Mouse (Mus musculus): Measurements from ENCODE around the gene Itgal. TPM values are rescaled to one million over a fixed set of nuclear protein-coding genes. Genes with fewer than 3 reads are reported as not detected.
A peak's percentile ranks its signal among the peaks of the same experiment; 100 is the strongest.

The Itgal gene
- polyA plus RNA-seq, 1 experiment, result 12.5 TPM

- TF ChIP-seq CTCF (IDR thresholded peaks at IDR 0.05; ENCODE audit: extremely low read depth, insufficient read length, insufficient replicate concordance, low read depth, low read length) (no peak), POLR2A (IDR thresholded peaks at IDR 0.05; ENCODE audit: low read depth, low read length) (no peak)
- Histone ChIP-seq H3K27ac (ENCODE audit: insufficient read depth, low read depth, low read length) (no peak overlapping the region), H3K4me1 (ENCODE audit: control insufficient read depth, insufficient read depth, insufficient read length, low read length) (peaks cover 9% of the 10 kb centered on the region; the same call in 1 of the 2 replicates), H3K4me3 (ENCODE audit: low read depth, low read length) (no peak overlapping the region), H3K27me3 (ENCODE audit: control insufficient read depth, insufficient read depth, low read length) (no peaks in the 10 kb centered on the region), H3K36me3 (ENCODE audit: control insufficient read depth, insufficient read depth, low read length) (no peaks in the 10 kb centered on the region)
- WGBS, result 85% methylated on average over 5 of the region's 5 CpGs
Measured at GRCm38 (mm10) chr7:127256518-127256917, 39.5 kb upstream of the Itgal start.

DNA sequence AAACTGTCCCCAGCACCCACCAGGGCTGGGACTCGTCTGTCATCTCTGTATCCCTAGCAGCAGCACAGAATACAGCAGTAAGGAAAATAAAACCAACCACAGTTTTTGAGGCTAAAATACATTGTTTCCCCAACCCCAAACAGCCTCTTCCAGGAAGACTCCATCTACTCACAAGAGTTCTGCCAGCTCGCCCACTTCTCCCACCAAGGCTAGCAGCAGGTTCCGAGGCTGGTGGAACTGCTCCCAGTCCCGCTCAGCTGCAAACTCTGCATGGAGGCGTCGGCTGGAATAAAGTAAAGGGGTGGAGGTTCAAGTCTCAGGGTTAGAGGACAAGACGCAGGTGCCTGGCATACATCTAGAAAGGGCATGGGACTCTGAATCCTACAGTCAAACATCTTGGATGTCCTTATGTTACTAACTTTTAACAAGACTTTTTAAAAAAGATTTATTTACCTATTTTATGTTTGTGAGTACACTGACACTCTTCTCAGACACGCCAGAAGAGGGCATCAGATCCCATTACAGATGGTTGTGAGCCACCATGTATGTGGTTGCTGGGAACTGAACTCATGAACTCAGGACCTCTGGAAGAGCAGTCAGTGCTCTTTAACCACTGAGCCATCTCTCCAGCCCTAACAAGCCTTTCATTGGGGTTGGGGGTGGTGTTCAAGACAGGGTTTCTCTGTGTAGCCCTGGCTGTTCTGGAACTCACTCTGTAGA, 36.7 kb upstream of the Itgal start:
- no peak overlapping the region for H3K27ac ChIP-seq (ENCODE audit: insufficient read depth, low read depth, low read length)
- H3K4me1 ChIP-seq (ENCODE audit: control insufficient read depth, insufficient read depth, insufficient read length, low read length), result peaks cover 9% of the 10 kb centered on the region; the same call in 1 of the 2 replicates
- WGBS, result 52% methylated on average over 8 of the region's 8 CpGs
- 0 out of 2 replicates have a peak overlapping the region, but pooled peaks have one; percentile 97 for H3K4me3 ChIP-seq (ENCODE audit: low read depth, low read length)
- H3K27me3 ChIP-seq (ENCODE audit: control insufficient read depth, insufficient read depth, low read length), result no peaks in the 10 kb centered on the region
- no peak for TF ChIP-seq POLR2A (IDR thresholded peaks at IDR 0.05; ENCODE audit: low read depth, low read length)
- TF ChIP-seq CTCF (IDR thresholded peaks at IDR 0.05; ENCODE audit: extremely low read depth, insufficient read length, insufficient replicate concordance, low read depth, low read length), result no peak
- H3K36me3 ChIP-seq (ENCODE audit: control insufficient read depth, insufficient read depth, low read length), result no peaks in the 10 kb centered on the region

- no peaks in the 10 kb centered on the region for H3K27me3 ChIP-seq (ENCODE audit: control insufficient read depth, insufficient read depth, low read length)
- no peaks in the 10 kb centered on the region for H3K36me3 ChIP-seq (ENCODE audit: control insufficient read depth, insufficient read depth, low read length)
- H3K4me1 ChIP-seq (ENCODE audit: control insufficient read depth, insufficient read depth, insufficient read length, low read length), result peaks cover 9% of the 10 kb centered on the region; the same call in 1 of the 2 replicates
- under 1% methylated on average over 50 of the region's 50 CpGs for WGBS
- H3K4me3 ChIP-seq (ENCODE audit: low read depth, low read length), result peak within 1 kb of the TSS; percentile 97
- peak within 1 kb of the TSS; percentile 12; the same call in 1 of the 2 replicates for H3K27ac ChIP-seq (ENCODE audit: insufficient read depth, low read depth, low read length)
- peak; percentile 91 for TF ChIP-seq CTCF (IDR thresholded peaks at IDR 0.05; ENCODE audit: extremely low read depth, insufficient read length, insufficient replicate concordance, low read depth, low read length)
- TF ChIP-seq POLR2A (IDR thresholded peaks at IDR 0.05; ENCODE audit: low read depth, low read length), result peak; percentile 71; the same call in 1 of the 2 replicates
Measured at GRCm38 (mm10) chr7:127260309-127261111, 35.5 kb upstream of the Itgal start, which contains the start of gene Dctpp1. TSS of gene Dctpp1 (minus strand) at chr7:127260709.

- H3K4me3 ChIP-seq (ENCODE audit: low read depth, low read length), result no peak overlapping the region
- no peak overlapping the region for H3K27ac ChIP-seq (ENCODE audit: insufficient read depth, low read depth, low read length)
- no peaks in the 10 kb centered on the region for H3K36me3 ChIP-seq (ENCODE audit: control insufficient read depth, insufficient read depth, low read length)
- TF ChIP-seq POLR2A (IDR thresholded peaks at IDR 0.05; ENCODE audit: low read depth, low read length), result no peak
- TF ChIP-seq CTCF (IDR thresholded peaks at IDR 0.05; ENCODE audit: extremely low read depth, insufficient read length, insufficient replicate concordance, low read depth, low read length), result no peak
- peaks cover 9% of the 10 kb centered on the region; the same call in 1 of the 2 replicates for H3K4me1 ChIP-seq (ENCODE audit: control insufficient read depth, insufficient read depth, insufficient read length, low read length)
- WGBS, result 83% methylated on average over 10 of the region's 10 CpGs
- no peaks in the 10 kb centered on the region for H3K27me3 ChIP-seq (ENCODE audit: control insufficient read depth, insufficient read depth, low read length)
Measured at GRCm38 (mm10) chr7:127262218-127262961, 33.7 kb upstream of the Itgal start.

DNA sequence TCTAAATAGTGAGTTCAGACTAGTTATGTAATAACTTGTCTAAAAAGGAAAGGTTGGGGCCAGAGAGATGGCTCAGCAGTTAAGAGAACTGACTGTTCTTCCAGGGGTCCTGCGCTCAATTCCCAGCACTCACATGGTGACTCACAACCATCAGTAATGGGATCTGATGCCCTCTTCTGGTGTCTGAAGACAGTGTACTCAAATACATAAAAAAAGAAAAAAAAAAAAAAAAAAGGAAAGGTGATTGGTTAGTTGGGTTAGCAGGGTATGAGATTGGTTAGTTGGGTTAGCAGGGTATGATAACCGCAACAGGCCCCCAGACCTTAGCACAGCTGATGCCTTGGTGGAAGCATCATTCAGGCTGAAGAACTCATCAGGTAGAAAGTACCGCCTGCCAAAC, 32.5 kb upstream of the Itgal start:
- H3K4me3 ChIP-seq (ENCODE audit: low read depth, low read length), result no peak overlapping the region
- WGBS, result 93% methylated on average over 3 of the region's 3 CpGs
- TF ChIP-seq POLR2A (IDR thresholded peaks at IDR 0.05; ENCODE audit: low read depth, low read length) (no peak), CTCF (IDR thresholded peaks at IDR 0.05; ENCODE audit: extremely low read depth, insufficient read length, insufficient replicate concordance, low read depth, low read length) (no peak)
- no peaks in the 10 kb centered on the region for H3K27me3 ChIP-seq (ENCODE audit: control insufficient read depth, insufficient read depth, low read length)
- no peak overlapping the region for H3K27ac ChIP-seq (ENCODE audit: insufficient read depth, low read depth, low read length)
- H3K36me3 ChIP-seq (ENCODE audit: control insufficient read depth, insufficient read depth, low read length), result 0 out of 2 replicates have a peak, but pooled peaks cover 1% of the 10 kb centered on the region
- peaks cover 9% of the 10 kb centered on the region; the same call in 1 of the 2 replicates for H3K4me1 ChIP-seq (ENCODE audit: control insufficient read depth, insufficient read depth, insufficient read length, low read length)

- Histone ChIP-seq H3K27ac (ENCODE audit: insufficient read depth, low read depth, low read length) (peak overlapping the region; percentile 74), H3K4me3 (ENCODE audit: low read depth, low read length) (no peak overlapping the region), H3K36me3 (ENCODE audit: control insufficient read depth, insufficient read depth, low read length) (peaks cover 13% of the 10 kb centered on the region; the same call in 1 of the 2 replicates), H3K4me1 (ENCODE audit: control insufficient read depth, insufficient read depth, insufficient read length, low read length) (peaks cover 5% of the 10 kb centered on the region), H3K27me3 (ENCODE audit: control insufficient read depth, insufficient read depth, low read length) (no peaks in the 10 kb centered on the region)
- TF ChIP-seq POLR2A (IDR thresholded peaks at IDR 0.05; ENCODE audit: low read depth, low read length) (no peak), CTCF (IDR thresholded peaks at IDR 0.05; ENCODE audit: extremely low read depth, insufficient read length, insufficient replicate concordance, low read depth, low read length) (no peak)
- WGBS, result 40% methylated on average over 2 of the region's 2 CpGs
Measured at GRCm38 (mm10) chr7:127270256-127270655, 25.8 kb upstream of the Itgal start.

Data from small intestine, adult 2 months (tissue).